Mouse (Mus musculus) left cerebral cortex, adult 11 months (tissue): ENCODE measurements around the gene Sgsh.
"Not testable (repeated sequence)": the region's sequence is repeated elsewhere in the genome, so short reads cannot be mapped to it uniquely, and the experiment has no call there.

Experiments used
- DNase-seq: peaks from one replicate; pipeline ENCODE4 v3.0.0; 2022; ENCODE audit warnings: low spot score

Sgsh gene

DNA sequence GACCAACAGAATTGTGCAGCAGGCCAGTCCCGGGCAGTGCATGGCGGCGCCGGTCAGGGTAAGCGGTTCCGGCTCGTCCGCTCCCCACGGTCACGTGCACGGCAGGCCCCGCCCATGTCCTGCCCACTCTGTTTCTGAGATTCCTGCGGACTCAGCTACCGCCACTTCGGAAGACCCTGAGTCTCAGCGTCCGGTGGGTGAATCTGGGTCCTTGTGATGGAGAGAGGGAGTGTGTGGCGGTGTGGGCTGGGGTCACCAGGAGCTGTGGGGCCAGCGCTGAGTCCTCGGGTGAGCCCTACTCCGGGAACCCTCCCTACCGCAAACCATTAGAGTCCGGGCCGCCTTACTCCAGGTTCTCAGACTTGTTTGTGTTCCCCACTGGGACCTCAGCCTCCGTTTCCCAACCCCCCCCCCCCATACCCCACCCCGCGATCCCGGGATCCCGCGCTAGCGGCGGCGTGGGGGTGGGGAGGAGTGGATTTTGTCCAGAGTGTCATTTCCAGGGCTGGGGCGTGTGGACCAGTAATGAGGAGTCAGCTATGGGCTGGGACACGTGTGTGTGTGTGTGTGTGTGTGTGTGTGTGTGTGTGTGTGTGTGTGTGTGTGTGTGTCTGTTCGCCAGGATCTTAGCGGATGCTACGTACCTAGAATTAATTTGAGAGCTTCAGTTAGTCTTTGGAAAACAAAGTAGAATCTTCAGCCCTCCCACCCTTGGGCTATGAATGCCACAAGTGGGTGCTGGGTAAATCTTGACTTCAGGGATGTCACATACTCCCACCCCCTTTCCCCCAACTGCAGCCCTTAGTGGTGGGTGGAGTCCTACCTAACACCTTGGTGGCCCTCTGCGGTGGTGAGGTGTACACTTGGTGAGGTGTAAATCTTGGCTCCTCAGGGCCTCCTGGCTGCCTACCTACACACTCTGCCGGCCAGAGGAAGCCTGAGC, at the start of gene Sgsh, which contains the start of gene Slc26a11:
TSS of gene Sgsh (minus strand) at position 94 of the 943 bp plus-strand sequence.
TSS of gene Slc26a11 (plus strand) at position 115 of the 943 bp plus-strand sequence.
- peak; percentile 49 for DNase-seq

DNA sequence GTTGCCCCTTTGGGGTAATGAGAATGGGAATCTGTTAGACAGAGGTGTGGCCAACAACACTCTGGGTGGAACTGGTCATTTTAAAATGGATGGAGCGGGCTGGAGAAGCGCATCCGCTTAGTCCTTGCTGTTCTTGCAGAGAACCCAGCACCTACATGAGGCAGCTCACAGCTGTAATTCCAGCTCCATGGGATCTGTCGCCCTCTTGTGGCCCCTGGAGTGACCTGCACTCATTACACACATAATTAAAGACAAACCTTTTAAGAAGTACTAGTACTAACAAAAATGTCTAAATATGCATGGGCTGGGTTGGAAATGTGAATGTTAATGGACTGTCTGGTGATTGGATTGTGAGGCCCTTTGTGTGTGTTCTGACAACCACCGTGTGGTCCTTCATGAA, 49.3 kb upstream of the Sgsh start:
- DNase-seq, result no peak

GRCm38 (mm10) chr11:119402501-119403160, 47.3 kb upstream of the Sgsh start:
- DNase-seq, result no peak

GRCm38 (mm10) chr11:119396461-119396860, 41.1 kb upstream of the Sgsh start:
- DNase-seq, result no peak

- DNase-seq, result no peak
Measured at GRCm38 (mm10) chr11:119395931-119396330, 40.6 kb upstream of the Sgsh start.

DNA sequence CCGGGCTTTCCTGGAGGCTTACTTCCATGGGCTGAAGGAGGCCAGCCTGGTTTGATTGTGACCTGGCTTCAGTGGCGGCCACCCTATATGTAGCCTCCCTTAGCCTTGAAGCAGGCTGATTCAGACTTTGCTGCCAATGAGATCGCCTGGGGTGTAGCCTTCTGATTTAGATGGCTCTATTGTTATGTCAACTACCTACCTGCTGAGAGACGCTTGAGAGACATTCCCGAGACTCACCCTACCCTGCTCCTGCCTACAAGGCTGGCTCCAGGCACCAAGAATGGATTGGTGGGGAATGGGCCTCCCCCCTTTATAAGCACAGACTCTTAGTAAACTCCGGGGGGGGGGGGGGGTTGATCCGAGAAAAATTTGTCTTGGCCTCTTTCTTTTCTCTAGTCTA, 40.1 kb upstream of the Sgsh start:
- no peak for DNase-seq

- DNase-seq, result no peak
Measured at GRCm38 (mm10) chr11:119394210-119394609, 38.9 kb upstream of the Sgsh start.

- DNase-seq, result no peak
Measured at GRCm38 (mm10) chr11:119393483-119393804, 38.1 kb upstream of the Sgsh start.

GRCm38 (mm10) chr11:119392800-119393482, 37.6 kb upstream of the Sgsh start, which contains the start of gene Rnf213:
Rnf213 (plus strand) TSS chr11:119393100.
- DNase-seq, result no peak

DNA sequence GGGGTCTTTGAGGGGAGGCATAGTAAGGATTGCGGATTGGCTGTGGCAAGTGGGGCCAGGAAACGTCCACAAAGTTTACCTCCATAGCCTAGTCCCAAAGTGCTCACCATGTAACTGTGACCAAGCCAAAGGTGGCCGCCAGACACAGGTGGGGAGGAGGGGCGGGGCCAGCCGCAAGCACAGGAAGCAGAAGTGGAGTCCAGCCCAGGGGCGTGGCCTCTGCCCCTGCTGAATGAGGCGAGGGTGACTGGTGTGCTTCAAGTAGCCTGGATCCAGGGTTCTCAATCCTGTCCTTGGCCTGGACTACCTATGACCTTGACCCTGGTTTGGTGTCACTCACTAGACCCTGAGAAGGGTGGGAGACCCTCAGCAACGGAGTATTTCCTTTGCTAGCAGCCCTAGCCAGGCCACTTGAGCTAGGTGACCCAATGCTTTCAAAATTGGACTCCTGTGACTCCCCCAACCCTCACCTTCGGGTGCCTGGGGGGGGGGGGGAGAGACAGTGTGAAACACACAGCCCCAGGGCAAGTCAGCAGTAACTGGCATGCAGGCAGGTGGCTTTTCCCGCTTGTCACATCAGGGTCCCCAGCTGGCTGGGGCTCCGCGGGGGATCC, 36.8 kb upstream of the Sgsh start:
- DNase-seq, result no peak

DNA sequence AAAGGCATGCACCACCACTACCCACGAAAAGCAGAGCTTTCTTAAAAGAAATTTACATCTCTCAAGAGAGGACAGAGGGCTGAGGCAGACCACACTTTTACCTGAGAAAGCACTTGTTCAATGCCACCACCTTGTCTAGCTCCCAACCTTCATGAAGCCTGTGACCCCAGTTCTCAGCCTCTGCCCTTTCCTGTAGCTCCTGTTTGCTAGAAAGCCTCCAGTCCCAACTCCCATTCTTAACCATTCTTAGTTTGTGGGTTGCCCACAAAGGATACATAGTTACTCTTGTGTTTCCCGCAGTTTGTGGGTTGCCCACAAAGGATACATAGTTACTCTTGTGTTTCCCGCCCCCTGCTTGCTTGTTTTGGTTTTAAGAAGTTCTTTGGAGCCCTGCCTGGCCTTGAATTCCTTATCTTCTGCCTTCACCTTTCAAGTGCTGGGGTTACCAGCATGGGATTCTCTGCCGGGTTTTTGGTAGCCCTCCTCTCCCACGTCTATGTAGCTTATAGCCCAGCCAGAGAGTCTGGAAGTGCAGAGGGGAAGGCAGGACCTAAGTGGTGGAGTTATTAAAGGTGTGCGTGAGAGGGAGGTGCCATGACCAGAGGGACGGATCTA, 36.2 kb upstream of the Sgsh start:
- no peak for DNase-seq

DNA sequence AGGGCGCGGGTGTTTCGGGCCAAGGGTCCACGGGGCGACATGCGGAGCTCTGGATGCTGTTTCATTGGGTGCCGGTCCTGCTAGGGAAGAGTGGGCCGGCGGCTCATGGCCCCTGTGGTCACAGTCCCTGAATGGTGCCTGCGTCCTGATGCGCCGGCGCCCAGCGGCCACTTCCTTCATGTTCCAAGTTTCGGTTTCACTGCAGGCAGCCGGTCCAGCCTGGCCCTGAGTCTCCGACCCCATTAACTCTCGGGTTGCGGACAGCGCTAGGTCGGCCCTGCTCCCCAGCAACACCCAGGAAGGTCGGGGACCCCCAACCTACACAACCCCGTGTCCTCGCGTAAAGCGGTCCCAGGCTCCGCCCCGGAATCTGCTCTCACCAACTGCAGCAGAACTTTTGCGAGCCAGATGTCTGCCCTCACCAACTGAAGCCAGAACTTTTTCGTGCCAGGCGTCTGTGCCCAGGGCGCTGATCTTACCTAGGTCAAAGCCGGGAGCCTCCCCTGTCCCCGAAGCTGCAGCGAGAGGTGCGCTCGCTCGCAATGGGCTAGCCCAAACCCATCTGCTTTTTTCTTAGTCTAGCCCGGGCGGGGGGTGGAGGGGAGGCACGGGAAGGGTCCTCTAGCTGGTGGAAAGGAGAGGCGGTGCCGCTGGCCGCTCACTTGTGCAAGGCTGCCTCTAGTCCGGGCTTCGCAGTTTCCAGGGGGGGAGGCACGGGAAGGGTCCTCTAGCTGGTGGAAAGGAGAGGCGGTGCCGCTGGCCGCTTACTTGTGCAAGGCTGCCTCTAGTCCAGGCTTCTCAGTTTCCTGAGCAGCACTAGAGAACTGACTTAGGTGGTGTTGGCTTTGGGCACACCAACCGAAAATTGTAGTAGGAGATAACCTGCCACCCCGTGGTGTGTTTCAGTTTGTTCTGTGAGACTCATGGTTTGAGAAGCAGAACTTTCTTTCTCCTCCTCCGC, 35.2 kb upstream of the Sgsh start:
- no peak for DNase-seq

DNA sequence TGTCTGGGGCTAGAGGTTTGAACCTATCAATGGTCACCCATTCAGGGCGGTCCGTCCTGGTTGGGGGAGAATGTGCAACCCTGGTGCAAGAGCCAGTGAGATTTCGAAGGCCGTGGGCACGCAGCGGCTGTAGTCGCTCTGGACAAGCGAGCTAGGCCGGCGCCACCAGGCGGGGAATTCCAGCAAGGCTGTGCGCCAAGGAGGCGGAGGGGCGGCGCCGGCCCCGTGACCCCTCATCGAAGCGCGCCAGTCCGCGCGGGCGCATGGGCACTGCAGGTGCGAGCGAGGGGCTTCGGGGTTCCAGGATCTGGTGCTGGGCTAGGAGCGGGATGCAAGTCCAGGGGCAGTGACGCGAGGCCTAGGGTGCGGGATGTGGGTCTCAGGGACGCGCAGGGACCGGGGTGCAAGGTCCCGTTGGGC, 34.5 kb upstream of the Sgsh start:
- DNase-seq, result no peak

DNA sequence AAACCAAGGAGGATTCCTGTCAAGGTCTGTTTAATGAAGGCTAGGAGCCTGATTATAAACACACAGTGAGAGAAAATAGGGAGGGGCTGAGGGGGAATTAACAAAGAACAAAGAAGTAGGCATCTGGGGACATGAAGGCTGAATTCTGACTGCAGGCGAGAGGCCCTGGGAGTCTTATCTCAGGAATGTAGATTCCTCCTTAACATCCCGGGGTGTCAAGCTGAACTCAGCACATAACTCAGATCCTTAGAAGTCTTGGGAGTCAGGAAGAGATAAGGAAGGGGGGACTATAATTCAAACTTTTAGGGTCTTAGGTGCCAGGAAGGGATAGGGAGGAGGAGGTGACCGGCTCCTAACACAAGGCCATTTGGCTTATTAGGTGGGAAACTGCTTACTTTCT, 31.9 kb upstream of the Sgsh start:
- DNase-seq, result not testable (repeated sequence)

DNA sequence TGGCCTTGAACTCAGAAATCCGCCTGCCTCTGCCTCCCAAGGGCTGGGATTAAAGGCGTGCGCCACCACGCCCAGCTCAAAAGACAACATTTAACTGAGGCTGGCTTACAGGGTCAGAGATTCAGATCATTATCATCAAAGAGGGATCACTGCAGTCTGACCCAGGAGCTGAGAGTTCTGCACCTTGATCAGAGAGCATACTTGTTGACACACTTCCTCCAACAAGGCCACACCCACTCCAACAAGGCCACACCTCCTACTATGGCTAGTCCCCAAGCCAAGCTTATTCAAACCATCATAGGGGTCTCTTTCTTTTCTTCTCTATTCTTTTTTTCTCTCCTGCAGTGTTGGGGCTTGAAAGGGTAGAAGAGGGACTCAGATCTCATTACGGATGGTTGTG, 31.0 kb upstream of the Sgsh start:
- DNase-seq, result no peak

- no peak for DNase-seq
Measured at GRCm38 (mm10) chr11:119384904-119385303, 29.6 kb upstream of the Sgsh start.

- DNase-seq, result no peak
Measured at GRCm38 (mm10) chr11:119382338-119382850, 27.1 kb upstream of the Sgsh start.

- no peak for DNase-seq
Measured at GRCm38 (mm10) chr11:119381631-119382337, 26.4 kb upstream of the Sgsh start.

DNA sequence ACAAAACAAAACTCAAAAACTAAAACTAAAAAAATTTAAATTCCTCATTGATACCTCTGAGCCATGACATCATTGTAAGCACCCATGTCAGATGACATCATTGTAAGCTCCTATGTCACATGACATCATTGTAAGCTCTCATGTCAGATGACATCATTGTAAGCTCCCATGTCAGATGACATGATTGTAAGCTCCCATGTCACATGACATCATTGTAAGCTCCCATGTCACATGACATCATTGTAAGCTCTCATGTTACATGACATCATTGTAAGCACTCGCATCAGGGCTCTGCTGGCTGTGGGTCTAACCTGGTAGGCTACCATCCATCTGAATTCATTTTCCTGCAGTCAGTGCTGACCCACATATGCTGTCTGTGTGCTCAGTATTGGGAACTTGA, 23.2 kb upstream of the Sgsh start:
- DNase-seq, result no peak

GRCm38 (mm10) chr11:119377326-119377725, 22.0 kb upstream of the Sgsh start:
- no peak for DNase-seq
